Mouse (Mus musculus): ENCODE data around the gene Hoxa11.

- no peak for TF ChIP-seq TAL1 (IDR thresholded peaks at IDR 0.05; ENCODE audit: low read length)
- TF ChIP-seq GATA1 (IDR thresholded peaks at IDR 0.05; ENCODE audit: low read length), result no peak
Measured at GRCm38 (mm10) chr6:52264106-52264790, 18.6 kb upstream of the Hoxa11 start.
